Mouse (Mus musculus) skeletal muscle tissue, adult 2 months (tissue): ENCODE results near the gene Pphln1.

Experiments used
- DNase-seq: peaks from one replicate; pipeline ENCODE4 v3.0.0-alpha.2; 2012; ENCODE audit warnings: low read depth, low spot score

Gene Pphln1

DNA sequence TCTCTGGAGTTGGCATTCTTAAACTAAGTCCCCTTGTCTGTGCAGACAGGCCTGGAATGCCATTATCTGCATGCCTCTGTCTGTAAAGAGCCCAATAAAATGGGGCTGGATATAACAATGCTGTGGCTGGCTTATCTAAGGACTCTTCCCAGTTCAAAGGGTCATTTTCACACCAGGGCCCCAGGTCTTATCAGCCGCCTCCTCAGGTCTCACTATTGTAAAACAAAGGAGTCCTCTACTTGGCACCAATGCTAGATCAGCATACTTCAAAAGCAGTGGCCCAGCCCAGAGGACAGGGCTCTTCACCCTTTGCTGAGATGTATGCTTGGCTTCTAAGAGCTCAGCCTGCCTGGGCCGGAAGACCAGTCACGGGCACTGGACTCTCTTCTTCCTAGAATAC is 141.3 kb downstream of the Pphln1 start:
- no peak for DNase-seq
